Mouse (Mus musculus) lung, embryonic 14.5 days (tissue): ENCODE measurements at regions not wholly inside any gene's neighbourhood (a gene's known extent, or its start where the extent isn't known, plus 50 kb on each side); places are given as distances from the start of the nearest gene placed in this dataset.
A peak's percentile ranks its signal among the peaks of the same experiment; 100 is the strongest.

Experiments used
- ATAC-seq: fragments of 200-750 bp; cut with Nextera tagmentation; 2 replicates; pipeline ENCODE4 v1.8.0; 2017; ENCODE audit warnings: mild to moderate bottlenecking, moderate TSS enrichment, moderate library complexity; ENCODE audit not compliant: insufficient read depth
- DNase-seq: peaks from one replicate; pipeline ENCODE4 v3.0.0-alpha.2; 2015
- H3K27ac ChIP-seq: fragments of 300-500 bp; sonication (generic); 2 replicates; pipeline ENCODE4 v1.5.1; 2014; ENCODE audit warnings: low read depth, mild to moderate bottlenecking, moderate library complexity
- H3K27me3 ChIP-seq: fragments of 300-500 bp; sonication (generic); 2 replicates; pipeline ENCODE4 v1.6.1; 2014; ENCODE audit warnings: low read length, control low read depth; ENCODE audit not compliant: insufficient read depth
- H3K36me3 ChIP-seq: fragments of 300-500 bp; sonication (generic); 2 replicates; pipeline ENCODE4 v1.6.1; 2014; ENCODE audit warnings: control low read depth; ENCODE audit not compliant: insufficient read depth
- H3K4me1 ChIP-seq: fragments of 300-500 bp; sonication (generic); 2 replicates; pipeline ENCODE4 v1.6.1; 2014; ENCODE audit warnings: antibody characterized with exemption, control low read depth; ENCODE audit not compliant: insufficient read depth
- H3K4me2 ChIP-seq: fragments of 300-500 bp; sonication (generic); 2 replicates; pipeline ENCODE4 v1.6.1; 2014; ENCODE audit warnings: mild to moderate bottlenecking
- H3K4me3 ChIP-seq: fragments of 300-500 bp; sonication (generic); 2 replicates; pipeline ENCODE4 v1.5.1; 2014; ENCODE audit warnings: low read depth, low read length
- H3K9ac ChIP-seq: fragments of 300-500 bp; sonication (generic); 2 replicates; pipeline ENCODE4 v1.6.1; 2014
- H3K9me3 ChIP-seq: fragments of 300-500 bp; sonication (generic); 2 replicates; pipeline ENCODE4 v1.6.1; 2016; ENCODE audit warnings: low read depth, low read length, control low read depth
- CTCF ChIP-seq: IDR thresholded peaks from 2 replicates; pipeline ENCODE4 v1.5.1; 2016; ENCODE audit warnings: antibody characterized with exemption, low read depth
- WGBS: fragments of 180-500 bp; shearing (Covaris S2); extraction: QIAGEN DNeasy Blood & Tissue Kit; methylation state at CpG from one replicate; pipeline ENCODE4 v1.1.7; 2014; 5-methylcytosine and 5-hydroxymethylcytosine counted together

DNA sequence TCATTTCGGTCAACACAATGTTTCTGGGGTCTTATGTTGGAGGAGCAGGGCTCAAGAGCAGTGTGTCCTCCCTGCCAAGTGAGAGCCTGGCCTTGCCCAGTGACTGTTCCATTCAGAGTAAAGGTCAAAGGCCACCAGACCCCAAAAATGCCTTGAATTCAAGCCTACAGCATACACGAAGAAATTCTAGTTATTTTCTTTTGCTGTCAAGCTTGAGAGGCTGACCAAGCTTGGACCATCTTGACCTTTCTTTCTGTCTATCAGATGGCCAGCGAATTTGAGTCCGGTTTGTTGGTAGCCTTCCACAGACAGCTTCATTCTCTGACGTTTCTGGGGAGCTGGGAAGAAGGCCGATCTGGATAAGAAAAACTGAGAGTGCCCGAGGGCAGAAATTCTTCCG, 68.1 kb upstream of the Map4k3 start:
- H3K4me1 ChIP-seq, result 0 out of 2 replicates have a peak, but pooled peaks cover 11% of the 10 kb centered on the region
- H3K36me3 ChIP-seq, result no peaks in the 10 kb centered on the region
- no peaks in the 10 kb centered on the region for H3K9me3 ChIP-seq
- H3K4me2 ChIP-seq, result no peak overlapping the region
- no peak overlapping the region for H3K4me3 ChIP-seq
- WGBS, result 84% methylated on average over 8 of the region's 8 CpGs
- DNase-seq (no peak), ATAC-seq (no peak)
- no peak overlapping the region for H3K27ac ChIP-seq
- no peak overlapping the region for H3K9ac ChIP-seq
- H3K27me3 ChIP-seq, result no peaks in the 10 kb centered on the region
- TF ChIP-seq CTCF, result no peak

DNA sequence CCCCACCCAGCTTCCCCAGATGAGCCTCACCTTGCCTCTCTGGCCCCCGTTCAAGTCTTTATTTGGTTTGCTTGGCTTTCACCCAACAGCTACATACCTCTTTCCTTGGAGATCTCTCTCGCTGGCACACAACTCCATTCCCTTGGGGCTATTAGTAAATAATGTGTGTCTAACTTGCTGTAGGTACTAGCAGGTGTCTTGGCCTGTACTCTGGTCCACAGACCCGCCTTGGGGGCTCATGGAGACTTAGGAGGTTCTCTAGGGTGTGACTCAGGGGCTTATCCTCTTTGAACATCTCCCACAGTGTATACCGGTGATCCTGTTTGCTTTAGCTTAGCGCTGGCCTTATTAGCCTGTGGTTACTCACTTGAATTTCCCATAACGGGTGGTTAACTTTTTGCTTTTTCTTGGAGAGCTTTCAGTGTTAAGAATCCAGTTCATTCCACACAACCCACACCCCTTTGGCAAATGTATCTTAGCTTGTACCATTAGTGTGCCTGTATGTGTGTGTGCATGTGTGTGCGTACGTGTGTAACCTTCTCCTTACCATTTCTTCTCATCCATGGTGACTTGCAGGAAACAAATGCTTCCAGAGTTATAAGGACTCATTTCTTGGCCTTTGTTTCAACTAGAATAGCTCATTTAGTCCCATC, 67.3 kb upstream of the Map4k3 start:
- DNase-seq, result peak; percentile 47
- ATAC-seq, result peak; percentile 15; the same call in 1 of the 2 replicates
- no peak overlapping the region for H3K9ac ChIP-seq
- TF ChIP-seq CTCF, result no peak
- no peaks in the 10 kb centered on the region for H3K27me3 ChIP-seq
- H3K27ac ChIP-seq, result no peak overlapping the region
- H3K36me3 ChIP-seq, result no peaks in the 10 kb centered on the region
- H3K9me3 ChIP-seq, result no peaks in the 10 kb centered on the region
- H3K4me1 ChIP-seq, result 0 out of 2 replicates have a peak, but pooled peaks cover 5% of the 10 kb centered on the region
- WGBS, result 72% methylated on average over 8 of the region's 8 CpGs
- no peak overlapping the region for H3K4me3 ChIP-seq
- no peak overlapping the region for H3K4me2 ChIP-seq

DNA sequence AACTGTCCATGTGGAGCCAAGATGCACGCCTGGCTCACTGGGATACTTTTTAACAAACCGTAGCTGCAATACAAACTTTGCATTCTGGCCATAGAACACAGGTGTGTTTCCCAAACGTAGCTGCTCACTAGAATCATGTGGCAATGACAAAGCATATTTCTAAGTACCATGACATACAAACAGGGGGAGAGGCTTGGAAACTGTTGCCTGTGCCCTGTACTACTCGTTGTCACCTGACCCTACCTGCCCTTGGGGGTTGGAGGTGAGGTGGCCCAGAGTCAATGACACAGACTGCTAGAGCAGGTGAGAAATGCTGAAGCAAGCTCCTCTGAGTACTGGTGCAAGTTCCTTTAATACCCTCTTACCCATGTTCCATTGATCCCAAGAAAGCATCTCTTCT, 64.3 kb upstream of the Map4k3 start:
- Histone ChIP-seq H3K9me3 (no peaks in the 10 kb centered on the region), H3K4me2 (no peak overlapping the region), H3K4me3 (no peak overlapping the region), H3K27me3 (no peaks in the 10 kb centered on the region), H3K9ac (no peak overlapping the region), H3K36me3 (no peaks in the 10 kb centered on the region), H3K27ac (no peak overlapping the region), H3K4me1 (no peaks in the 10 kb centered on the region)
- no peak for ATAC-seq
- WGBS, result 68% methylated on average over 4 of the region's 4 CpGs
- no peak for DNase-seq
- no peak for TF ChIP-seq CTCF

DNA sequence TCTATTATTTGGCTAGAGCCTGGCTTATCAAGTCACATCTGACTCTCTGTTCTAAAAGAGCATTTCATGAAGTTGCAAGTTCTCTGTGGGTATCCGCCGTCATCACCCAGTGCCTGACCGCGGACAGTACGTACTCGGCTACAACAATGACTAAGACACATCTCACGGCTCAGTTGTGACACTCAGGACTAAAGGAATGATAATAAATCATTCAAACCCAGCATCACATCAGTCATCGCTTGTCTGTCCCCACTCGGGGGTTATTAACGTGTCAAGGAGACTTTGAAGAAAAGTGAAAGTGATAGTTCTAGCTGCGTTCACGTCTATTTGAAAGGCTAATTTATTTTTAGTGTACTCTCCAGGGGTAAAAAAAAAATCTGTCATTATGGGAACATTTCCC, 61.4 kb upstream of the Map4k3 start:
- no peak overlapping the region for H3K9ac ChIP-seq
- H3K4me3 ChIP-seq, result no peak overlapping the region
- H3K9me3 ChIP-seq, result no peaks in the 10 kb centered on the region
- H3K36me3 ChIP-seq, result no peaks in the 10 kb centered on the region
- no peak overlapping the region for H3K4me2 ChIP-seq
- no peak overlapping the region for H3K27ac ChIP-seq
- no peak for ATAC-seq
- H3K27me3 ChIP-seq, result no peaks in the 10 kb centered on the region
- no peak for TF ChIP-seq CTCF
- 53% methylated on average over 12 of the region's 12 CpGs for WGBS
- peaks cover 17% of the 10 kb centered on the region for H3K4me1 ChIP-seq
- no peak for DNase-seq

DNA sequence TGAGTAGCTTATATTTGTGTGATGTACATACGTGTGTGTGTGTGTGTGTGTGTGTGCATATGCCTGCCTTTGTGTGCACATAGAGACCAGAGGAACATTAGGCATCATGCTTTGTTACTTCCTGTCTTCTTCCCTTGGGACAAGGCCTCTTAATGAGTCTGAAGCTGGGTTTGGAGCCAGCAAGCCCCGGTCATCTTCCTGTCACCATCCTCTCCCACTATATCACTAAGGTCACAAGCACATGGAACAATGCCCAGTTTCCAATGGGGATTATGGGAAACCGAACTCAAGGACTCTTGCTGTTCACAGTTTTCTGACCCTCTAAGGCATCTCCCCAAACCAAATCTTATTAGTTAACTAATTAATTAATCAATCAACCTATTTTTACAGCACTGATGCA, 60.7 kb upstream of the Map4k3 start:
- H3K9me3 ChIP-seq, result no peaks in the 10 kb centered on the region
- no peak for ATAC-seq
- 56% methylated on average over 3 of the region's 3 CpGs for WGBS
- H3K9ac ChIP-seq, result no peak overlapping the region
- H3K4me2 ChIP-seq, result no peak overlapping the region
- no peaks in the 10 kb centered on the region for H3K27me3 ChIP-seq
- TF ChIP-seq CTCF, result no peak
- H3K4me1 ChIP-seq, result peaks cover 21% of the 10 kb centered on the region
- peak; percentile 75 for DNase-seq
- no peaks in the 10 kb centered on the region for H3K36me3 ChIP-seq
- no peak overlapping the region for H3K27ac ChIP-seq
- H3K4me3 ChIP-seq, result no peak overlapping the region

DNA sequence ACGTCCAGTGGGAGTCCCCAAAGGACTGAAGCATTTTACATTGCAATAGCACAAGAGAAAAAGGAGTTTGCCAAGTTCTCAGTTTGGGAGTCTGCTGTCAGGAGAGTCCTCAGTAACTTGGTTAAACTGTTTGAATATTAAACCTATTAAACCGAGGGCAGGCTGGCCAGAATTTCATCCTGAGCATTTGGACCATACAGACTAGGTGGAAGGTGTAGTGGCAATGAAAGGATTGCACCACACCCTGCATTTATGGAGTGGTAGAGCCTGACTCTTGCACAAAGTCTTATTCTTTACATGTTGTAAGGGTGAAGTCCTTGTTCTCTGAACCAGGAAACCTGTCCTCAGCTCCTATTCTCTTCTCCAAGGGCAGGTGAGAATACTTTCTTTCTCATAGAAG, 58.6 kb upstream of the Map4k3 start:
- no peak; the same call in 1 of the 2 replicates for TF ChIP-seq CTCF
- peak overlapping the region; percentile 82 for H3K27ac ChIP-seq
- no peaks in the 10 kb centered on the region for H3K9me3 ChIP-seq
- no peaks in the 10 kb centered on the region for H3K36me3 ChIP-seq
- H3K4me2 ChIP-seq, result no peak overlapping the region
- DNase-seq, result no peak
- no peak for ATAC-seq
- 18% methylated on average over 2 of the region's 2 CpGs for WGBS
- no peaks in the 10 kb centered on the region for H3K27me3 ChIP-seq
- peaks cover 21% of the 10 kb centered on the region for H3K4me1 ChIP-seq
- no peak overlapping the region for H3K9ac ChIP-seq
- H3K4me3 ChIP-seq, result no peak overlapping the region

DNA sequence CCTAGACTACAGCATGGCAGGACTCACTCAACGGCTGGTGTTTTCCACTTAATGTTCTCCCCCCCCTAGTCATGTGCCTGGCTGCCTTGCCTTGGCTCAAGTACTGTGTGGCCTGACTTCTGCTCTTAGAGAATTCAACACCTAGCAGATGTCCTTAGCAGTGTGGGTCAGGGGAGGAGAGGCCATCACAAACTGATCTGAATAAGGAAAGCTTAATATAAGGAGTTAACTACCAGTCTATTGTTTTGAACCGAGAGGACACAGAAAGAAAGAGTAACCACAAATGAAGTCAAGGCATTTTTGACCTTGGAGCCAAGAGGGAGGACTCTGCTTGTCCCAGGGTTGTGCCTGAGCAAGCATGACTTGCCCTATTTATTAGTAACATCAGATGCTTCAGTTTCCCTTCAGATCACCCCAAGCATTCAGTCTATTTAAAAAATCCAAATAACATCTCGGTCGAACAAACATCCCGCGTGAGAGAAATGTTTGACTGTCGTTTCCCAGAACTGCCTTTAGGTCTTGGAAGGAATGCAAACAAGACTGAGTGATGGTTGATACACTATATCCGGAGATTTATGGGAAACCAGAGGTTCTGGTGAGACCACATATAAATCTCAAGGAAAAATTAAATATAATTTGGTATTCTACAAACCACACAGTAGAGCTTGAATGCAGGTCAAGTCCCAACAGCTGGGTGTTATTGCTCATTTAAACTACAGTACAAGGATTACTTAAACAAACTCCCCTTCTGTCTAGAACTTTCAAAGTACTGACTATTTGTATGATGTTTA, 58.0 kb upstream of the Map4k3 start:
- Histone ChIP-seq H3K9ac (no peak overlapping the region), H3K9me3 (no peaks in the 10 kb centered on the region), H3K27me3 (no peaks in the 10 kb centered on the region), H3K36me3 (no peaks in the 10 kb centered on the region), H3K27ac (peak overlapping the region; percentile 83), H3K4me1 (peaks cover 21% of the 10 kb centered on the region), H3K4me3 (no peak overlapping the region), H3K4me2 (no peak overlapping the region)
- 20% methylated on average over 8 of the region's 8 CpGs for WGBS
- TF ChIP-seq CTCF, result peak; percentile 24; the same call in 1 of the 2 replicates
- DNase-seq, result peak; percentile 90
- peak; percentile 86 for ATAC-seq
